Mouse (Mus musculus) megakaryocyte, embryonic 14.5 days (primary cell): Measurements from ENCODE around the gene S100a13. TPM values are rescaled to one million over a fixed set of nuclear protein-coding genes. Genes with fewer than 3 reads are reported as not detected.

Experiments
- H3K27me3 ChIP-seq: replicated peaks from 2 replicates; pipeline ENCODE3; 2012; ENCODE audit warnings: inconsistent platforms
- H3K36me3 ChIP-seq: replicated peaks from 2 replicates; pipeline ENCODE3; 2012; ENCODE audit warnings: low read length, inconsistent platforms, mixed read lengths
- H3K4me1 ChIP-seq: 2 replicates; pipeline ENCODE4 v1.6.1; 2012; ENCODE audit warnings: inconsistent platforms
- H3K4me3 ChIP-seq: replicated peaks from 2 replicates; pipeline ENCODE3; 2012; ENCODE audit warnings: moderate library complexity, mild to moderate bottlenecking, inconsistent platforms
- H3K9me3 ChIP-seq: 2 replicates; pipeline ENCODE4 v1.6.1; 2012; ENCODE audit warnings: inconsistent platforms
- FLI1 ChIP-seq: IDR thresholded peaks from 2 replicates; pipeline ENCODE4 v1.6.1; 2012; ENCODE audit warnings: low read length, inconsistent platforms, mixed read lengths
- GATA1 ChIP-seq: IDR thresholded peaks from 3 replicates; pipeline ENCODE4 v1.6.1; 2012; ENCODE audit warnings: mixed read lengths, low read length, inconsistent platforms, borderline replicate concordance
- polyA plus RNA-seq: library from polyadenylated mRNA; stranded (reverse); fragments of >175 nt; gene quantifications from 2 replicates; pipeline ENCODE4 v1.2.3, GENCODE M21; 2012; ENCODE audit warnings: low replicate concordance; ENCODE audit not compliant: insufficient read depth

Gene S100a13
- polyA plus RNA-seq, 1 experiment, result 30.3 TPM

- Histone ChIP-seq H3K9me3 (no peaks in the 10 kb centered on the region), H3K36me3 (peaks cover 72% of the 10 kb centered on the region), H3K4me1 (peaks cover 49% of the 10 kb centered on the region), H3K4me3 (no peak overlapping the region), H3K27me3 (no peaks in the 10 kb centered on the region)
- no peak for TF ChIP-seq GATA1
- no peak for TF ChIP-seq FLI1
These were observed 7.9 kb upstream of the S100a13 start for GRCm38 (mm10) chr3:90506362-90506761.

- Histone ChIP-seq H3K9me3 (no peaks in the 10 kb centered on the region), H3K4me3 (peak overlapping the region; percentile 98), H3K27me3 (no peaks in the 10 kb centered on the region), H3K4me1 (peaks cover 64% of the 10 kb centered on the region), H3K36me3 (peaks cover 61% of the 10 kb centered on the region)
- TF ChIP-seq GATA1, result no peak
- TF ChIP-seq FLI1, result no peak
These were observed 5.8 kb upstream of the S100a13 start for GRCm38 (mm10) chr3:90508287-90508949.

- TF ChIP-seq FLI1 (no peak), GATA1 (no peak)
- Histone ChIP-seq H3K27me3 (no peaks in the 10 kb centered on the region), H3K4me1 (peaks cover 66% of the 10 kb centered on the region), H3K4me3 (peak within 1 kb of the TSS; percentile 98), H3K9me3 (no peaks in the 10 kb centered on the region), H3K36me3 (peaks cover 54% of the 10 kb centered on the region)
These were observed 5.1 kb upstream of the S100a13 start, which contains the start of gene Chtop for GRCm38 (mm10) chr3:90508950-90509746. Chtop (minus strand) TSS chr3:90509498.

- peaks cover 48% of the 10 kb centered on the region for H3K36me3 ChIP-seq
- no peaks in the 10 kb centered on the region for H3K27me3 ChIP-seq
- no peak for TF ChIP-seq FLI1
- TF ChIP-seq GATA1, result no peak
- H3K4me1 ChIP-seq, result peaks cover 64% of the 10 kb centered on the region
- no peaks in the 10 kb centered on the region for H3K9me3 ChIP-seq
- H3K4me3 ChIP-seq, result peak overlapping the region; percentile 98
These were observed 4.5 kb upstream of the S100a13 start for GRCm38 (mm10) chr3:90509747-90510123.

- Histone ChIP-seq H3K36me3 (peaks cover 34% of the 10 kb centered on the region), H3K4me3 (no peak overlapping the region), H3K9me3 (no peaks in the 10 kb centered on the region), H3K4me1 (peaks cover 68% of the 10 kb centered on the region), H3K27me3 (no peaks in the 10 kb centered on the region)
- TF ChIP-seq FLI1, result no peak
These were observed 2.0 kb upstream of the S100a13 start for GRCm38 (mm10) chr3:90512276-90512675.

GRCm38 (mm10) chr3:90512948-90513642, 1.1 kb upstream of the S100a13 start:
- Histone ChIP-seq H3K4me1 (peaks cover 68% of the 10 kb centered on the region), H3K9me3 (no peaks in the 10 kb centered on the region), H3K4me3 (peak overlapping the region; percentile 97), H3K36me3 (peaks cover 38% of the 10 kb centered on the region), H3K27me3 (no peaks in the 10 kb centered on the region)
- TF ChIP-seq GATA1, result no peak

GRCm38 (mm10) chr3:90514691-90515090, 456 bp downstream of the S100a13 start:
- peaks cover 67% of the 10 kb centered on the region for H3K4me1 ChIP-seq
- TF ChIP-seq FLI1, result no peak
- TF ChIP-seq GATA1, result no peak
- no peaks in the 10 kb centered on the region for H3K9me3 ChIP-seq
- peak overlapping the region; percentile 97 for H3K4me3 ChIP-seq
- no peaks in the 10 kb centered on the region for H3K27me3 ChIP-seq
- H3K36me3 ChIP-seq, result peaks cover 47% of the 10 kb centered on the region

- no peaks in the 10 kb centered on the region for H3K9me3 ChIP-seq
- H3K36me3 ChIP-seq, result peaks cover 51% of the 10 kb centered on the region
- no peak for TF ChIP-seq FLI1
- TF ChIP-seq GATA1, result no peak
- peak overlapping the region; percentile 97 for H3K4me3 ChIP-seq
- H3K4me1 ChIP-seq, result peaks cover 67% of the 10 kb centered on the region
- no peaks in the 10 kb centered on the region for H3K27me3 ChIP-seq
These were observed 1.0 kb downstream of the S100a13 start for GRCm38 (mm10) chr3:90515242-90515641.

- Histone ChIP-seq H3K4me3 (peak overlapping the region; percentile 97), H3K27me3 (no peaks in the 10 kb centered on the region), H3K9me3 (no peaks in the 10 kb centered on the region), H3K4me1 (peaks cover 64% of the 10 kb centered on the region), H3K36me3 (peaks cover 54% of the 10 kb centered on the region)
- TF ChIP-seq GATA1 (no peak), FLI1 (no peak)
These were observed 1.6 kb downstream of the S100a13 start for GRCm38 (mm10) chr3:90515789-90516188.

GRCm38 (mm10) chr3:90517711-90518110, 3.5 kb downstream of the S100a13 start:
- Histone ChIP-seq H3K4me1 (peaks cover 49% of the 10 kb centered on the region), H3K27me3 (no peaks in the 10 kb centered on the region), H3K9me3 (no peaks in the 10 kb centered on the region), H3K36me3 (peaks cover 46% of the 10 kb centered on the region), H3K4me3 (no peak overlapping the region)
- TF ChIP-seq GATA1, result no peak
- no peak for TF ChIP-seq FLI1
